Mouse (Mus musculus): Measurements from ENCODE around the gene Gzmm. TPM values are rescaled to one million over a fixed set of nuclear protein-coding genes. Genes with fewer than 3 reads are reported as not detected.

Gzmm gene
- polyA plus RNA-seq (2015; fragmentation: Nextera tagmentation; extraction: Ambion mirVana), result 0.61 and 0.69 TPM in 2 replicates

GRCm38 (mm10) chr10:79688720-79689119 is at the start of gene Gzmm:
Gene Gzmm (plus strand): TSS chr10:79689020.

GRCm38 (mm10) chr10:79645711-79646110 is 43.1 kb upstream of the Gzmm start, which contains the start of gene Odf3l2:
Gene Odf3l2 (minus strand): TSS chr10:79645738.

GRCm38 (mm10) chr10:79664131-79664665 is 24.6 kb upstream of the Gzmm start, which contains the start of gene Madcam1:
Gene Madcam1 (plus strand): TSS chr10:79664559.

GRCm38 (mm10) chr10:79668771-79669575 is 19.8 kb upstream of the Gzmm start, which contains the start of gene Tpgs1:
Gene Tpgs1 (plus strand): TSS chr10:79669369.

GRCm38 (mm10) chr10:79681591-79682245 is 7.1 kb upstream of the Gzmm start, which contains the start of gene Cdc34:
Gene Cdc34 (plus strand): TSS chr10:79682195.

GRCm38 (mm10) chr10:79704065-79704969 is 15.5 kb downstream of the Gzmm start, which contains the start of gene Bsg:
Gene Bsg (plus strand): TSS chr10:79704491.

GRCm38 (mm10) chr10:79716254-79716987 is 27.6 kb downstream of the Gzmm start, which contains the start of gene Hcn2:
Gene Hcn2 (plus strand): TSS chr10:79716634.

Other genes starting within 250 kb of the Gzmm start
- gene Vmn2r83, start 220.3 kb upstream of the Gzmm start, polyA plus RNA-seq (2015; fragmentation: Nextera tagmentation; extraction: Ambion mirVana), result not detected in 2 replicates
- gene Plpp2, start 155.2 kb upstream of the Gzmm start, polyA plus RNA-seq (2015; fragmentation: Nextera tagmentation; extraction: Ambion mirVana), result 21.7 and 28.3 TPM in 2 replicates
- gene Mier2, start 133.8 kb upstream of the Gzmm start, polyA plus RNA-seq (2015; fragmentation: Nextera tagmentation; extraction: Ambion mirVana), result 19.1 and 25.1 TPM in 2 replicates
- not detected in 2 replicates for gene Theg, start 101.7 kb upstream of the Gzmm start, polyA plus RNA-seq (2015; fragmentation: Nextera tagmentation; extraction: Ambion mirVana)
- gene C2cd4c, start 75.0 kb upstream of the Gzmm start, polyA plus RNA-seq (2015; fragmentation: Nextera tagmentation; extraction: Ambion mirVana), result not detected in 2 replicates
- 8.9 and 20.6 TPM in 2 replicates for gene Shc2, start 51.1 kb upstream of the Gzmm start, polyA plus RNA-seq (2015; fragmentation: Nextera tagmentation; extraction: Ambion mirVana)
- 0.11 and 0.88 TPM in 2 replicates for gene Odf3l2, start 43.3 kb upstream of the Gzmm start, polyA plus RNA-seq (2015; fragmentation: Nextera tagmentation; extraction: Ambion mirVana)
- 0.43 and 0.80 TPM in 2 replicates for gene Madcam1, start 24.5 kb upstream of the Gzmm start, polyA plus RNA-seq (2015; fragmentation: Nextera tagmentation; extraction: Ambion mirVana)
- gene Tpgs1, start 19.7 kb upstream of the Gzmm start, polyA plus RNA-seq (2015; fragmentation: Nextera tagmentation; extraction: Ambion mirVana), result 81.4 and 84.4 TPM in 2 replicates
- gene Cdc34, start 6.8 kb upstream of the Gzmm start, polyA plus RNA-seq (2015; fragmentation: Nextera tagmentation; extraction: Ambion mirVana), result 66.5 and 73.9 TPM in 2 replicates
- gene Bsg, start 15.5 kb downstream of the Gzmm start, polyA plus RNA-seq (2015; fragmentation: Nextera tagmentation; extraction: Ambion mirVana), result 813 and 928 TPM in 2 replicates
- gene Hcn2, start 27.6 kb downstream of the Gzmm start, polyA plus RNA-seq (2015; fragmentation: Nextera tagmentation; extraction: Ambion mirVana), result 1.6 TPM in 2 replicates
- gene Polrmt, start 57.6 kb downstream of the Gzmm start, polyA plus RNA-seq (2015; fragmentation: Nextera tagmentation; extraction: Ambion mirVana), result 16.6 and 29.3 TPM in 2 replicates
- gene Fgf22, start 66.1 kb downstream of the Gzmm start, polyA plus RNA-seq (2015; fragmentation: Nextera tagmentation; extraction: Ambion mirVana), result 0.15 TPM in 1 of 2 replicates, not detected in the other
- gene Rnf126, start 77.9 kb downstream of the Gzmm start, polyA plus RNA-seq (2015; fragmentation: Nextera tagmentation; extraction: Ambion mirVana), result 50.8 and 66.1 TPM in 2 replicates
- 10.9 and 12.6 TPM in 2 replicates for gene Fstl3, start 88.3 kb downstream of the Gzmm start, polyA plus RNA-seq (2015; fragmentation: Nextera tagmentation; extraction: Ambion mirVana)
- gene Prss57, start 101.9 kb downstream of the Gzmm start, polyA plus RNA-seq (2015; fragmentation: Nextera tagmentation; extraction: Ambion mirVana), result 0.13 and 0.46 TPM in 2 replicates
- gene Palm, start 104.6 kb downstream of the Gzmm start, polyA plus RNA-seq (2015; fragmentation: Nextera tagmentation; extraction: Ambion mirVana), result 72.1 and 96.9 TPM in 2 replicates
- gene Misp, start 132.0 kb downstream of the Gzmm start, polyA plus RNA-seq (2015; fragmentation: Nextera tagmentation; extraction: Ambion mirVana), result 1.1 TPM in 2 replicates
- gene Ptbp1, start 165.4 kb downstream of the Gzmm start, polyA plus RNA-seq (2015; fragmentation: Nextera tagmentation; extraction: Ambion mirVana), result 85.9 and 118 TPM in 2 replicates
- gene Prtn3, start 185.5 kb downstream of the Gzmm start, polyA plus RNA-seq (2015; fragmentation: Nextera tagmentation; extraction: Ambion mirVana), result 8.3 and 10.4 TPM in 2 replicates
- 21.3 and 54.6 TPM in 2 replicates for gene Plppr3, start 185.6 kb downstream of the Gzmm start, polyA plus RNA-seq (2015; fragmentation: Nextera tagmentation; extraction: Ambion mirVana)
- gene Elane, start 197.2 kb downstream of the Gzmm start, polyA plus RNA-seq (2015; fragmentation: Nextera tagmentation; extraction: Ambion mirVana), result 8.1 and 10.4 TPM in 2 replicates
- gene Cfd, start 201.8 kb downstream of the Gzmm start, polyA plus RNA-seq (2015; fragmentation: Nextera tagmentation; extraction: Ambion mirVana), result 0.96 and 5.3 TPM in 2 replicates
- 28.5 and 37.7 TPM in 2 replicates for gene Med16, start 219.9 kb downstream of the Gzmm start, polyA plus RNA-seq (2015; fragmentation: Nextera tagmentation; extraction: Ambion mirVana)
- 8.4 and 15.7 TPM in 2 replicates for gene Gm26602, start 221.8 kb downstream of the Gzmm start, polyA plus RNA-seq (2015; fragmentation: Nextera tagmentation; extraction: Ambion mirVana)
- gene Kiss1r, start 228.0 kb downstream of the Gzmm start, polyA plus RNA-seq (2015; fragmentation: Nextera tagmentation; extraction: Ambion mirVana), result 0.77 and 1.0 TPM in 2 replicates
- 81.3 and 98.1 TPM in 2 replicates for gene R3hdm4, start 232.2 kb downstream of the Gzmm start, polyA plus RNA-seq (2015; fragmentation: Nextera tagmentation; extraction: Ambion mirVana)
- 1.7 and 2.8 TPM in 2 replicates for gene Arid3a, start 238.0 kb downstream of the Gzmm start, polyA plus RNA-seq (2015; fragmentation: Nextera tagmentation; extraction: Ambion mirVana)